Mouse (Mus musculus): ENCODE measurements at regions not wholly inside any gene's neighbourhood (a gene's known extent, or its start where the extent isn't known, plus 50 kb on each side); places are given as distances from the start of the nearest gene placed in this dataset.

- Histone ChIP-seq H3K4me2 (no peak overlapping the region), H3K27ac (replicated peaks) (no peak overlapping the region), H3K36me3 (replicated peaks) (no peaks in the 10 kb centered on the region), H3K4me3 (replicated peaks) (no peak overlapping the region), H3K9me3 (replicated peaks) (no peaks in the 10 kb centered on the region), H3K4me1 (replicated peaks) (no peaks in the 10 kb centered on the region), H3K27me3 (no peaks in the 10 kb centered on the region), H3K9ac (no peak overlapping the region)
- 63% methylated on average over 2 of the region's 2 CpGs for WGBS (ENCODE audit: insufficient replicate concordance)
- ATAC-seq (ENCODE audit: insufficient read depth) = no peak
These were observed 273.3 kb upstream of the Irx5 start for GRCm38 (mm10) chr8:92084124-92084523.

- no peaks in the 10 kb centered on the region for H3K4me1 ChIP-seq (replicated peaks)
- no peak overlapping the region for H3K27ac ChIP-seq (replicated peaks)
These were observed 275.5 kb upstream of the Irx5 start for GRCm38 (mm10) chr8:92081900-92082299.

DNA sequence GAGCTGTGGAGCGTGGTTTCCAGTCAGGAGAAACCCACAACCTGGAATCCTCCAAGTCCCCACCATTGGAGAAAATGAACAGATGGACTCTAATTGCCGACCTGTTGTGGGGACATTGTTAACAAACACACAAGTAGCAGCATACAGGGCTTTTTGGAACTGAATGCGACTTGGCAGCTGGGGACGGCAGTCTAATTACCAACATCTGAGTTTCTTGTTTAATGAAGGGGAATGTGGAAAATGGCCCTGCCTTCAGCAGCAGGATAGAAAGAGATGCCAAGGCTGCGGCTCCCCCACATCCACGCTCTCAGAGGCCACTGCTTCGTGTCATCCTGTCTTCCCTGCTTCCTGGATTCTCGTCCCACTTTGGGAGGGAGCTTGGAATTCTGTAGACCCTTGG is 276.6 kb upstream of the Irx5 start:
- WGBS (ENCODE audit: insufficient replicate concordance) = 59% methylated on average over 8 of the region's 8 CpGs
- ATAC-seq (ENCODE audit: insufficient read depth) = no peak

More at GRCm38 (mm10) chr8:92081900-92082299, 275.5 kb upstream of the Irx5 start:
- no peak overlapping the region for H3K4me3 ChIP-seq (replicated peaks)
- H3K4me2 ChIP-seq = no peak overlapping the region
- H3K36me3 ChIP-seq (replicated peaks) = no peaks in the 10 kb centered on the region
- H3K9me3 ChIP-seq (replicated peaks) = no peaks in the 10 kb centered on the region
- H3K9ac ChIP-seq = no peak overlapping the region
- no peak for ATAC-seq (ENCODE audit: insufficient read depth)
- no peaks in the 10 kb centered on the region for H3K27me3 ChIP-seq
- 63% methylated on average over 6 of the region's 6 CpGs for WGBS (ENCODE audit: insufficient replicate concordance)

DNA sequence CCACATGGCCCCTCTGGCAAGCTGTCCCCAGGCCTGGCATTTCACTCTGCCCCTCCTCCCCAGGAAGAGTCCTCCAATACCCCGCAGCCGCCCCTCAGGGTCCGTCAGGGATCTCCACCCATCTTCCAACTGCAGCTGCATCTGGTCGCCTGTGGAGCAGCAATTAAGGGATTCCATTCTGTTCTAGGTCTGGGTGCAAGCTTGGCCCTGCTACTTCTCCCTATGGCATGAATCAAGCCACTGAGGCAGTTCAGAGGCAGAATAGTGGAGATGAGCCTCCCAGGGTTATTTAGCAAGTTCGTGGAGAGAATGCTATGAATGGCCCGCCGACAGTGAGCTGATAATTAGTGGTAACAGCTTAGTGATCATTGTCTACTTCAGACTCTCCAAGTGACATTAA is 275.7 kb upstream of the Irx3 start:
- no peak overlapping the region for H3K9ac ChIP-seq
- H3K9me3 ChIP-seq (replicated peaks) = no peaks in the 10 kb centered on the region
- no peaks in the 10 kb centered on the region for H3K36me3 ChIP-seq (replicated peaks)
- WGBS (ENCODE audit: insufficient replicate concordance) = 49% methylated on average over 7 of the region's 7 CpGs
- peaks cover 6% of the 10 kb centered on the region for H3K27me3 ChIP-seq
- no peak overlapping the region for H3K27ac ChIP-seq (replicated peaks)
- H3K4me3 ChIP-seq (replicated peaks) = no peak overlapping the region
- H3K4me2 ChIP-seq = no peak overlapping the region
- ATAC-seq (ENCODE audit: insufficient read depth) = no peak
- no peaks in the 10 kb centered on the region for H3K4me1 ChIP-seq (replicated peaks)

More for the DNA sequence above, 276.6 kb upstream of the Irx5 start:
- Histone ChIP-seq H3K36me3 (replicated peaks) (no peaks in the 10 kb centered on the region), H3K9ac (no peak overlapping the region), H3K27ac (replicated peaks) (no peak overlapping the region), H3K27me3 (no peaks in the 10 kb centered on the region), H3K4me1 (replicated peaks) (no peaks in the 10 kb centered on the region), H3K4me3 (replicated peaks) (no peak overlapping the region), H3K4me2 (no peak overlapping the region), H3K9me3 (replicated peaks) (no peaks in the 10 kb centered on the region)

GRCm38 (mm10) chr8:92072254-92072615 is 270.4 kb upstream of the Irx3 start:
- no peaks in the 10 kb centered on the region for H3K9me3 ChIP-seq (replicated peaks)
- WGBS (ENCODE audit: insufficient replicate concordance) = 17% methylated on average over 6 of the region's 6 CpGs
- H3K27me3 ChIP-seq = peaks cover 45% of the 10 kb centered on the region

DNA sequence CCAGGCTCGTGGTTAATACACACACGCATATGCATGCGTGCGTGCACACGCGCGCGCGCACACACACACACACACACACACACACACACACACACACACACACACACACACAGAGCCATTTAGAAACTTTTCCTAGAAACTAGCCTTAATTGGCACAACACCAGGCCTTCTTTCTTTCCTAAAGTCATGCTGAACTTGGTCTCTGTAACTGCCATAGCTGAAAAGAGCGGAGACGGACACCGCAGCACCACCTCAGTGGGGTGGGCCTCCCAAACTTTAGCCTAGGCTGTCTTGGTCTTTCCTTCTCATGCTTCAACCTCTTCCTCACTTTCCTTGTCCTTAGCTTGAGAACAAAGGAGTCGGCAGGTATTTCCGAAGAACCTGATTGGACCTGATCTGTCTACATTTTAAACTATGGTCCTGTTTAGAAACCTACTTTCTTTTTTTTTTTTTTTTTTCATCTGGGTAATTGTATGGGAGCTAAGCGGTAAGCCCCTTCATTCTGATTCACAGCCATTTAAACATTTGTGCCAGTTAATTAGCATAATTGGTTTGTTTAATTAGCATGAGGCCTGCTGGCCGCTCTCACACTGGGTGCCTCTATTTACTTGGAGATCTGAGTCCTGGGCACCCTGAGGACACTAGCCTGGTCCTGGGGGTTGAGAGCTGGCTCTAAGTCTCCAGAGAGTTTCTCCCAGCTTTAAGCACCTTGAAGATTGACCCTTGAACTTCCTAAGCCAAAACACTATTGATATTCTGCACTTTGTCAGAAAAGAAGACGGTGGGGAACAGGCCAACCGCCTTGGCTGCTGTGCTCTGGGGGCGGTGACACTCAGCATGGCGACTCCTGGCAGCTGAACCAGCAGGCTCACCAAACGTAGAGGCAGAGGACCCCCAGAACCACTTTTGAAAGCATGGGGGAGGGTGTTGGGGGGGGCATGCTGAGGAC is 269.7 kb upstream of the Irx3 start:
- Histone ChIP-seq H3K4me3 (replicated peaks) (no peak overlapping the region), H3K4me1 (replicated peaks) (no peaks in the 10 kb centered on the region), H3K36me3 (replicated peaks) (no peaks in the 10 kb centered on the region), H3K4me2 (no peak overlapping the region), H3K27ac (replicated peaks) (no peak overlapping the region), H3K27me3 (peaks cover 46% of the 10 kb centered on the region), H3K9ac (no peak overlapping the region), H3K9me3 (replicated peaks) (no peaks in the 10 kb centered on the region)
- WGBS (ENCODE audit: insufficient replicate concordance) = 53% methylated on average over 21 of the region's 21 CpGs
- ATAC-seq (ENCODE audit: insufficient read depth) = no peak

More at GRCm38 (mm10) chr8:92072254-92072615, 270.4 kb upstream of the Irx3 start:
- no peak for ATAC-seq (ENCODE audit: insufficient read depth)
- H3K36me3 ChIP-seq (replicated peaks) = no peaks in the 10 kb centered on the region
- no peak overlapping the region for H3K4me3 ChIP-seq (replicated peaks)
- no peak overlapping the region for H3K27ac ChIP-seq (replicated peaks)
- no peak overlapping the region for H3K9ac ChIP-seq
- H3K4me1 ChIP-seq (replicated peaks) = no peaks in the 10 kb centered on the region
- H3K4me2 ChIP-seq = no peak overlapping the region

DNA sequence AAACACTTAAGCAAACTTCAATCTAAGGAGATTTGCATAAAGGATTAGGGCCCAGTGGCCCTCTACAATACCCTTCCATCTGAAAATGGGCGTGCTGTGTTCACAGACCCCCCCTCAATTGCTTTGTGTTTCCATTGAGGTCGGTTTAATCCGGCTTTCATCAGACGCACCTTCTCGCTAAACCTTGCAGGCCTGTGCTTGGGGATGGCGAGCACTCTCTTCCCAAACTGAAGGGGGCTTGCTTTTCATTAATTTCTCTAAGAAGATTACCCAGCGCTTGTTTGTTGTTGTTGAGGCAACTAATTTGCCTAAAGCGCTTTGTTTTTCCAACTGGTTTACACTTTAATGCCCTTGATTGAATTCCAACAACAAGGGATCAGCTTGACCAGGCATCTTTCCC is 268.8 kb upstream of the Irx3 start:
- Histone ChIP-seq H3K4me2 (no peak overlapping the region), H3K27me3 (peaks cover 51% of the 10 kb centered on the region), H3K4me3 (replicated peaks) (no peak overlapping the region), H3K9ac (no peak overlapping the region), H3K4me1 (replicated peaks) (no peaks in the 10 kb centered on the region), H3K36me3 (replicated peaks) (no peaks in the 10 kb centered on the region), H3K27ac (replicated peaks) (no peak overlapping the region), H3K9me3 (replicated peaks) (no peaks in the 10 kb centered on the region)
- WGBS (ENCODE audit: insufficient replicate concordance) = 35% methylated on average over 8 of the region's 8 CpGs
- no peak for ATAC-seq (ENCODE audit: insufficient read depth)

DNA sequence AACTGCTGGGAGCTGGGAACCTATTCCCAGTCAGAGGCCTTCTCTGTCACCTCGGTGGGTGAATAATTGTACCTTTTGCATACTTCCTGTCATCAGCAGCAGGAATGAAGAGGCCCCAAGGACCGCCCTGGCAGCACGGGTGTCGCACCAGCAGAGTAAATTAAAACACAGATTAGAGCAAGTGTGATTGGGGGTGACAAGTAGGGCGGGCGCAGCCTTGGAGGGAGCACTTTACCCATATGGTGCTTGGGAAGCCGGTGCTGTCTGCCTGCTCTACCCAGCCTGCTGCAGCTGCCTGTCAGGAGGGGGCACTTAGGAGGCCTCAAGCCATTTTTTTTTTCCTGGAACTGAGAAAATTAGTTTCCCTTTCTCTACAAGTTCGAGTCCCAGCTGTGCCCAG is 264.6 kb upstream of the Irx3 start:
- Histone ChIP-seq H3K9ac (no peak overlapping the region), H3K9me3 (replicated peaks) (no peaks in the 10 kb centered on the region), H3K4me3 (replicated peaks) (no peak overlapping the region), H3K27me3 (peaks cover 64% of the 10 kb centered on the region), H3K4me1 (replicated peaks) (no peaks in the 10 kb centered on the region), H3K4me2 (no peak overlapping the region), H3K36me3 (replicated peaks) (no peaks in the 10 kb centered on the region), H3K27ac (replicated peaks) (no peak overlapping the region)
- WGBS (ENCODE audit: insufficient replicate concordance) = 22% methylated on average over 8 of the region's 8 CpGs
- ATAC-seq (ENCODE audit: insufficient read depth) = no peak

DNA sequence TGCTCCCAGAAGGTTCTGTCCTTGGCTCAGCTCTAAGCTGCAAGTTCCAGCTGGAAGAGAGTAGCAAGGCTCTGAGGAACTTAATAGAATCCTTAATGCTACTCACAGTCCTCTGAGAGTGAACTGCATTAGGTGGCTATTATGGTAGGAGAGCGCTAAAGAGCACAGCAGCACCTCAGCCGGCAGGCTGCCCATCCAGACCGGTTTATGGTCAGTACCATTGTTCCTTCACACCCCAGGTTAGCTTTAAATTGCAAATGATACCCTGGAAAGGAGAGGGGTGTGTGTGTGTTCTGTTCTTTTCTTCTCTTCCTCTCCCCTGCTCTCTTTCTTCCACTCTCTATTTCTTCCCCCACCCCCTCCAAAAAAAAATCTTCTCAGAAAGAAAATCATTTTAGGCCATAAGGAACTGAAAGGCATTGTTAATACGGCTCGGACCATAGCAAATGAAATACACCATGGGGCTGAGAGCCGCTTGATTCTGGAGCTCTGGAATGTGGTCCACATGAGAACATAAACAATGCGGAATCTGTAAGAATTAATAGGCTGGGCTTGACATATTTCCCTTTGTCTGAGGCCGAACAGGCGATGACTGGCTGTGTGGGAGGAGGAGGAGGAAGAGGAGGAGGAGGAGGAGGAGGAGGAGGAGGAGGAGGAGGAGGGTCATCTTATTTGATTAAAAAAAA is 263.8 kb upstream of the Irx3 start:
- Histone ChIP-seq H3K27me3 (peaks cover 61% of the 10 kb centered on the region), H3K4me1 (replicated peaks) (no peaks in the 10 kb centered on the region)
- no peak for ATAC-seq (ENCODE audit: insufficient read depth)

GRCm38 (mm10) chr8:92064971-92065370 is 263.1 kb upstream of the Irx3 start:
- Histone ChIP-seq H3K9me3 (replicated peaks) (no peaks in the 10 kb centered on the region), H3K4me1 (replicated peaks) (no peaks in the 10 kb centered on the region), H3K27me3 (peaks cover 57% of the 10 kb centered on the region), H3K36me3 (replicated peaks) (no peaks in the 10 kb centered on the region), H3K4me3 (replicated peaks) (no peak overlapping the region), H3K4me2 (no peak overlapping the region), H3K27ac (replicated peaks) (no peak overlapping the region), H3K9ac (no peak overlapping the region)
- no peak for ATAC-seq (ENCODE audit: insufficient read depth)
- WGBS (ENCODE audit: insufficient replicate concordance) = 21% methylated on average over 4 of the region's 4 CpGs

More for the DNA sequence above, 263.8 kb upstream of the Irx3 start:
- H3K4me2 ChIP-seq = no peak overlapping the region
- H3K9ac ChIP-seq = no peak overlapping the region
- no peaks in the 10 kb centered on the region for H3K9me3 ChIP-seq (replicated peaks)
- no peak overlapping the region for H3K27ac ChIP-seq (replicated peaks)
- no peaks in the 10 kb centered on the region for H3K36me3 ChIP-seq (replicated peaks)
- no peak overlapping the region for H3K4me3 ChIP-seq (replicated peaks)
- WGBS (ENCODE audit: insufficient replicate concordance) = 21% methylated on average over 8 of the region's 9 CpGs

- no peaks in the 10 kb centered on the region for H3K4me1 ChIP-seq (replicated peaks)
- H3K27ac ChIP-seq (replicated peaks) = no peak overlapping the region
- 24% methylated on average over 9 of the region's 9 CpGs for WGBS (ENCODE audit: insufficient replicate concordance)
- peaks cover 51% of the 10 kb centered on the region for H3K27me3 ChIP-seq
- H3K4me2 ChIP-seq = no peak overlapping the region
- H3K4me3 ChIP-seq (replicated peaks) = no peak overlapping the region
- H3K36me3 ChIP-seq (replicated peaks) = no peaks in the 10 kb centered on the region
- H3K9me3 ChIP-seq (replicated peaks) = no peaks in the 10 kb centered on the region
- H3K9ac ChIP-seq = no peak overlapping the region
- no peak for ATAC-seq (ENCODE audit: insufficient read depth)
These were observed 262.4 kb upstream of the Irx3 start for GRCm38 (mm10) chr8:92064175-92064821.

Measured in liver, embryonic 15.5 days (tissue).